Mouse (Mus musculus) kidney, embryonic 14.5 days (tissue): ENCODE data around the gene Foxg1. TPM values are rescaled to one million over a fixed set of nuclear protein-coding genes. Genes with fewer than 3 reads are reported as not detected.

Experiments
- ATAC-seq: fragments of 200-750 bp; cut with Nextera tagmentation; 2 replicates; pipeline ENCODE4 v1.8.0; 2017; ENCODE audit warnings: moderate number of reproducible peaks, mild to moderate bottlenecking, moderate TSS enrichment, moderate library complexity; ENCODE audit not compliant: low FRiP score, low TSS enrichment
- H3K27ac ChIP-seq: fragments of 300-500 bp; sonication (generic); 2 replicates; pipeline ENCODE4 v1.5.1; 2014; ENCODE audit warnings: low read depth, mild to moderate bottlenecking, low read length, moderate library complexity, mixed read lengths
- H3K27me3 ChIP-seq: fragments of 300-500 bp; sonication (generic); 2 replicates; pipeline ENCODE4 v1.6.1; 2014; ENCODE audit warnings: mild to moderate bottlenecking, low read length; ENCODE audit not compliant: control insufficient read depth, insufficient read depth
- H3K36me3 ChIP-seq: fragments of 300-500 bp; sonication (generic); 2 replicates; pipeline ENCODE4 v1.6.1; 2014; ENCODE audit warnings: low read length, mixed read lengths; ENCODE audit not compliant: control insufficient read depth, insufficient read depth
- H3K4me1 ChIP-seq: fragments of 300-500 bp; sonication (generic); 2 replicates; pipeline ENCODE4 v1.6.1; 2014; ENCODE audit warnings: low read length, mixed read lengths; ENCODE audit not compliant: control insufficient read depth, insufficient read depth
- H3K4me2 ChIP-seq: fragments of 300-500 bp; sonication (generic); replicated peaks from 2 replicates; pipeline ENCODE4 v1.6.1; 2014; ENCODE audit warnings: low read depth, mild to moderate bottlenecking, low read length
- H3K4me3 ChIP-seq: fragments of 300-500 bp; sonication (generic); 2 replicates; pipeline ENCODE4 v1.5.1; 2014; ENCODE audit warnings: mild to moderate bottlenecking, low read length
- H3K9ac ChIP-seq: fragments of 300-500 bp; sonication (generic); 2 replicates; pipeline ENCODE4 v1.6.1; 2014; ENCODE audit warnings: low read depth, mild to moderate bottlenecking, low read length, moderate library complexity
- H3K9me3 ChIP-seq: fragments of 300-500 bp; sonication (generic); 2 replicates; pipeline ENCODE4 v1.6.1; 2016; ENCODE audit warnings: low read length; ENCODE audit not compliant: control insufficient read depth
- WGBS: fragments of 180-500 bp; shearing (Covaris S2); extraction: QIAGEN DNeasy Blood & Tissue Kit; methylation state at CpG from one replicate; pipeline ENCODE4 v1.1.7; 2014; 5-methylcytosine and 5-hydroxymethylcytosine counted together
- polyA plus RNA-seq: library from polyadenylated mRNA; unstranded; fragments of >200 nt; fragmentation: Nextera tagmentation; extraction: Ambion mirVana; gene quantifications from 2 replicates; pipeline ENCODE4 v1.2.1, GENCODE M21; 2014

Gene Foxg1
- not detected in 2 replicates for polyA plus RNA-seq

DNA sequence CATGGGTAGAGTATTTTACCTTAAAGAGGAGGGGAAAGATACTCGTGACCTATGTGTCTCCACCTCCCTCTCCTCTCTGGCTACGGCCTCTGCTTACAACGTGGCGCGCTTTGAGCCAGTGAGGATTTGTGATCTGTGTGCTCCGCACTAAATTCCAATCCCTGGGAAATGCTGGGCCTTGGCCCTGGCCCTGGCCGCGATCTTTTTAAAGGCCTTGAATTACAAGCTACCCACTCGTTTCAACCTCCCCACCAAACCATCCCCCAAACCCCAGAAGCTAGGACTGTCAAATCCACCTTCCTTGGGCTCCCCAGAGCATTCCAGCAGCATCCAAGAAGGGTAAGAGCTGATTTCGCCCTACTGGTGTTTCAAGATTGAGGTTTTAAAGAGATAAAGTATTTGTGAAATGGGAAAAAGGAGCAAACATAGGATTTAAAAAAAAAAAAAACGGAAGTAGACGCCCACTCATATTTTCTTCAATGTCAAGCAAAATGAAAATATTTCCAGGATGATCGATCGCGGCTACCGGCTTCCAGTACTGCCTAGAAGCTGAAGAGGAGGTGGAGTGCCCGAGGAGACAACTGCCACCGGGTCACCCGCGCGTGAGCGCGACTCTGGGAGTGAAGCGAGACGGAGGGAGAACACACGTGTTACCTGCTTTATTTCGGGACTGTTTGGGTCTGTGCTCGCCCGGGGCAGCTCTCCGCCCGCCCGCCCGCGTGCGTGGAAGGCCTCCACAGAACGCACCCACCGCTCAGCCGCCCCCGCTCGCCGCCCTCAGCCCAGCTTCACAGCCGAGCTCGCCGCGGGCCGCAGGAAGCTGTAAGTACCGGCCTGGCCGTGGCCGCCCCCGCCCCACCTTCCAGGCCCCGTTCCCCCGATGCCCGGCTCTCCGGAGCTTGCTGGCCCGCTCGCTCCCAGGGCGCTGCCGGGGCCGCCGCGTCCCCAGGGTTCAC lies at the start of gene Foxg1:
TSS of gene Foxg1 (plus strand) at position 96 of the 956 bp plus-strand sequence.
- peaks cover 6% of the 10 kb centered on the region; the same call in 1 of the 2 replicates for H3K4me1 ChIP-seq
- H3K36me3 ChIP-seq: no peaks in the 10 kb centered on the region
- no peak within 1 kb of the TSS for H3K27ac ChIP-seq
- H3K9me3 ChIP-seq: no peaks in the 10 kb centered on the region
- peak; percentile 46 for ATAC-seq
- under 1% methylated on average over 55 of the region's 61 CpGs for WGBS
- H3K4me2 ChIP-seq: peak within 1 kb of the TSS; percentile 44
- H3K27me3 ChIP-seq: peaks cover 91% of the 10 kb centered on the region
- H3K9ac ChIP-seq: no peak within 1 kb of the TSS
- H3K4me3 ChIP-seq: peak within 1 kb of the TSS; percentile 31

DNA sequence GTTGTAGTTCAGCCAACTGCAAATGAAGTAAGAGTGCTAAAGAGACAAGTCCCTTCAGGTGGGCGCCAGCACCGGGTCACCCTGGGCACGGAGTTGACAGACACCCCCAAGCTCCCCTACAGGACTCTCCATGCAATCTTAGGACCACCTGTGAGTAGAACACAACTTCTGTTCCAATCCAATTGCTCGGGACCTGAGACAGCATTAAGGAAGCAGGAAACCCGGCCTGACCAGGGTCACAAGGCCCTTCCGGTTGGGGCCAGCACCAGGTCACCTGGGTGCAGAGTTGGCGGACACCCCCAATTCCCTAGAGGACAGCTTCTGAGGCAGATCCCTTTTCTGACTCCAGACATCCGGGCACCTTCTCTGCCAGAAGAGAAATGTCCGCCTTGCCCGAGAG lies 32.8 kb upstream of the Foxg1 start:
- H3K4me2 ChIP-seq: no peak overlapping the region
- no peaks in the 10 kb centered on the region for H3K9me3 ChIP-seq
- H3K4me3 ChIP-seq: no peak overlapping the region
- H3K4me1 ChIP-seq: no peaks in the 10 kb centered on the region
- H3K27ac ChIP-seq: no peak overlapping the region
- H3K9ac ChIP-seq: no peak overlapping the region
- no peak for ATAC-seq
- no peaks in the 10 kb centered on the region for H3K36me3 ChIP-seq
- H3K27me3 ChIP-seq: no peaks in the 10 kb centered on the region
- WGBS: 91% methylated on average over 10 of the region's 10 CpGs

DNA sequence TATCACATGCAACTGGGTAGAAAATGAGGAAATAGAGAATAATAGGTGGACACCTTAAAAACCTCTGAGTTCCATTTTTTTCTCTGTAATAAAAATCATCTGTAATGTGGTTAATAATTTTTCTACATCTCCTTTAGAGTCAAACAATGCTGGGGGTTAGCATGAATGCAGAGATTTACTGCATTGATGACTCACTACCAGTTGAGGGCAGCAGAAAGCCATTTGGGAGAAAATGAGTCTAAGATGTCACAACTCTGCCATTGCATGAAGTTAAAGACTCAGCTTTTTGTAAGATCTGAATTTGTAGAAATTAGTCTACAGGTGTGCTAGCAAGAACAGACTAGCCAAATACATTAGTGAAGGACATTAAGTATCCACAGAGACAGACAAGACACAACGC lies 13.5 kb upstream of the Foxg1 start:
- Histone ChIP-seq H3K4me3 (no peak overlapping the region), H3K27ac (no peak overlapping the region), H3K4me2 (no peak overlapping the region), H3K9ac (no peak overlapping the region), H3K36me3 (no peaks in the 10 kb centered on the region), H3K9me3 (no peaks in the 10 kb centered on the region), H3K27me3 (peaks cover 39% of the 10 kb centered on the region), H3K4me1 (no peaks in the 10 kb centered on the region)
- 61% methylated on average over 1 of the region's 1 CpGs for WGBS
- ATAC-seq: no peak

DNA sequence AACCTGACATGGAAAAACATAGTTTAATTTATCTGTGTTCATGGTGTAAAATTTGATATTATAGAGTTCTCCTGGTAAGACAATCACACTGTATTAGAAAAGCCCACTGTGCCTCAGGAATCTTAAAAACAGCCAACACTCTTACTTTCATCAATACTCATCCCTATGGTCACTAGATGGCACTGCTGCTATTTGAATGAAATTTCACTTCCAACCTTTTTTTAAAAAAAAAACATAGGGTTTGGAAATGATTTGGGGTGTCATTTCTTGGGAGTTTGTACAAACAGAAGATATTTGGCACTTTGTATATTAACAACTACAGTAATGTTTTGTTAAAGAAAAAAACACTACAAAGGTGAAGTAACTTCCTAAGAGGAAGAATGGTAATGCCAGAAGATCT lies 10.3 kb upstream of the Foxg1 start:
- ATAC-seq: no peak
- H3K4me1 ChIP-seq: no peaks in the 10 kb centered on the region
- H3K27me3 ChIP-seq: peaks cover 71% of the 10 kb centered on the region
- no peaks in the 10 kb centered on the region for H3K36me3 ChIP-seq
- H3K9me3 ChIP-seq: no peaks in the 10 kb centered on the region
- no peak overlapping the region for H3K4me3 ChIP-seq
- H3K27ac ChIP-seq: no peak overlapping the region
- no peak overlapping the region for H3K4me2 ChIP-seq
- H3K9ac ChIP-seq: no peak overlapping the region

DNA sequence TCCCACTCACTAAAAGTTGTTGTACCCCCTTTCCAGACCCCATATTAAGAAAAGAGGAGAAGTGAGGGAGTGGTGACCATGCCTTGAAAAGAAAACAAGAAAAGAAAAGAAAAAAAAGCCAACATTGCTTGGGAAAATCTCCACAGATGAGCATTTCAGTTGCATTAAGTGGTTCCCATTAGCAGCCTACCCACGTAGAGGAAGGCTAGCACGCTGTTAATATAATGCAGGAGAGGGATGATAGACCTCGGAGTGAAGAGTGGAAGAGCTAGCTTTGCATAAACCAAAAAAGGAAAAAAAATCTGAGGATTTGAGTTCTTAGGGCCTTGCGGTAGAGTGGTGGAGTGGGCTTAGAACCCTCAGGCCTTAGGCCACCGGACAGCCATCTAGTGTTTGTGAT lies 9.3 kb upstream of the Foxg1 start:
- Histone ChIP-seq H3K27ac (no peak overlapping the region), H3K4me2 (no peak overlapping the region), H3K36me3 (no peaks in the 10 kb centered on the region), H3K27me3 (peaks cover 81% of the 10 kb centered on the region), H3K4me3 (no peak overlapping the region), H3K9me3 (no peaks in the 10 kb centered on the region), H3K9ac (no peak overlapping the region), H3K4me1 (no peaks in the 10 kb centered on the region)
- no peak for ATAC-seq
- 4% methylated on average over 5 of the region's 5 CpGs for WGBS

DNA sequence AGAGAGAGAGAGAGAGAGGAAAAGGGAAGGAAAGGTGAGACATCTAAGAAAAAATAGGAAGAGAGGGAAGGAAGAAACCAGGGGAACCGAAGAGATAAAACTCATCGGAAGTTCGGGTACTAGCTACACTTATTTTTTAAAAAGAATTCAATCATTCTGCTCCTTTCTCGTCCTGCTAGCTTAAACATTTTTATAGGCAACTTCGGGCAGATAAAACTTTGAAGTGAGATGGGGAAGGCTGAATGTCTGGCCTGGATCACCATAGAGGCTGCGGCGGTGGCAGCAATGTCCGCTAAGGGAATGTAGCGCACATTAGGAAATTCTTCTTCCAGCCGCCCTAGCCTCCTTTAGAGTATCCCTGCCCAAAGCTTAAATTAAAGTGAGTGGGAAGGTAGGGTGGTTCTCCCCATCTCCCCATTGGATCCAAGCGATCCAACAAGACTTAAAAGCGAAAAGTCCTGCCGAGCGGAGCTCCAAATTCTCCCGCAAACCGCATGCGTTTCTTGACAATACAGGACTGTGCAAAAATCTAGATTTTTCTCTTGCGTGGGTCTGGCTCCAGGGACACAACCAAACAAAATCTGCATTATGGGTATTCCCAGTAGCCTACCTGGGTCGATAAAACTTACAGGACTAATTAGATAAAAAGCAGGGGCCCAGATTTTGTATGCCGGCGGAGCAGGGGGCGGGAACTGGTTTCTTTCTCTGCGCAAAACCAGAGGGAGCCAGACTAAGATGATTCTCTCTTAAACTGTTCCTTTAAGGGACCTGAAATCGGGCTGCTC lies 8.4 kb upstream of the Foxg1 start:
- peak overlapping the region; percentile 16; the same call in 1 of the 2 replicates for H3K4me2 ChIP-seq

DNA sequence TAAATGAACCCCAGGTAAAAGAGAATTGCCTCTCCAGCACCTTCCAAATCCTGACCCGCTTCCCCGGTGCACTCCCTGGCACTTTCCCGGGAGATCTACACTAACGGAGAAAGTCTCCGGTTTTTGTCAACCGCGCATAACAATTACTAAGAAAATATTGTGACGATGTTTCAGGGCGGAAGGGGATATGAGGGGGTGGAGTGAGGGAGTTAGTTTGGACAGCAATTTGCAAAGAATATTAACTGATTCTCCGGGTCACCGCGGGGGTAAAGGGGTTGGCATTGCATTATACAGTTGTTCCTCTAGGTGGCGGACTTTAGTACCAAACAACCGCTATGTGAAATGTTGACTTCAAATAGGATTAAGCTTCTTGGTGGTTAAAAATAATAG lies 7.9 kb upstream of the Foxg1 start:
- Histone ChIP-seq H3K9me3 (no peaks in the 10 kb centered on the region), H3K27me3 (peaks cover 89% of the 10 kb centered on the region), H3K4me3 (peak overlapping the region; percentile 21; the same call in 1 of the 2 replicates), H3K36me3 (no peaks in the 10 kb centered on the region), H3K4me2 (peak overlapping the region; percentile 16), H3K9ac (no peak overlapping the region), H3K4me1 (no peaks in the 10 kb centered on the region), H3K27ac (no peak overlapping the region)
- no peak for ATAC-seq
- under 1% methylated on average over 14 of the region's 14 CpGs for WGBS

More for the DNA sequence above, 8.4 kb upstream of the Foxg1 start:
- H3K4me1 ChIP-seq: no peaks in the 10 kb centered on the region
- H3K4me3 ChIP-seq: peak overlapping the region; percentile 21
- no peaks in the 10 kb centered on the region for H3K36me3 ChIP-seq
- no peak overlapping the region for H3K27ac ChIP-seq
- H3K9me3 ChIP-seq: no peaks in the 10 kb centered on the region
- H3K9ac ChIP-seq: no peak overlapping the region
- no peak for ATAC-seq
- 1% methylated on average over 24 of the region's 24 CpGs for WGBS
- peaks cover 89% of the 10 kb centered on the region for H3K27me3 ChIP-seq

DNA sequence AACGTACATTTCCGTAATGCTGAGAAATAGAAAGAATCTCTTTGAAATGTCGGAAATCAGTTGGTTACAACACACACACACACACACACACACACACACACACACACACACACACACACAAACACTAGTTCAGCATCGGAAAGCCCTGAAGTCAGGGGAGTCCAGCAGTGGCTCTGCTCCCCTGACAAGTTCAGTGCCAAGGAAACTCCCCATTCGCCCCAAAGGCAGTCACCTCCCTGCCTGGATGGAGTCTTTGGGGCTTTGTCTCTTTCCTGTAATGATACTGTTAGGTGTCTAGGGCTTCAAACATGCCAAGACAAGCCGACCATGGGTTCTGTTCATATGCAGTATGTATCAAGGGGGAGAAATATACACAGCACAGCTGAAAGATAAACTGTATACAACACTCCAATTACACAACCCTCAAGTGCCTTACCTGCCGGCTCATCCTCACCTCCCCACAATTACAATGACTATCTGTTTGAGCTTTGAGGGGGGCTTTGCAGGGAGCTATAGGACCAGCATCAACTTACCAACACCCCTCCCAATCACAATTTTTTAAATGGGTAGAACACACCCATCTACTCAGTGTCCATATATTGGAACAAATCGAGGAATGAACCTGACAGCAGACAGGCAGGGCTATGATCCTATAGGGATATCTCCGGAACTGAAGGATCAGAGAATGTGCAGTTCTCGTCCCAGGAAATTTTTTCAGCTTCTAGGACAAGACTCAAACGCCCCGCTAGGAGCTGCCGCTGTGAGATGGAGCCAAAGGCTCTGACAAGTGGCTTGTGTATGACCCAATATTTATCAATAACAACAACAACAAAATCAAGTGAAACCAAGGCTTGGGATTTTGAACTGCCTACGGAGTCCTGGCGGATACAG lies 6.8 kb upstream of the Foxg1 start:
- 3% methylated on average over 15 of the region's 15 CpGs for WGBS
- H3K36me3 ChIP-seq: no peaks in the 10 kb centered on the region
- H3K9ac ChIP-seq: no peak overlapping the region

More for the DNA sequence above, 6.8 kb upstream of the Foxg1 start:
- no peak overlapping the region for H3K27ac ChIP-seq
- no peak for ATAC-seq
- H3K4me3 ChIP-seq: no peak overlapping the region
- peaks cover 93% of the 10 kb centered on the region for H3K27me3 ChIP-seq
- H3K4me2 ChIP-seq: no peak overlapping the region
- H3K9me3 ChIP-seq: no peaks in the 10 kb centered on the region
- no peaks in the 10 kb centered on the region for H3K4me1 ChIP-seq
